Mouse (Mus musculus) retina, postnatal 7 days (tissue): ENCODE measurements around the gene 2610507B11Rik.
A peak's percentile ranks its signal among the peaks of the same experiment; 100 is the strongest.
"Not testable (repeated sequence)": the region's sequence is repeated elsewhere in the genome, so short reads cannot be mapped to it uniquely, and the experiment has no call there.

ENCODE experiments used
- DNase-seq: peaks from one replicate; pipeline ENCODE4 v3.0.0-alpha.2; 2012; ENCODE audit warnings: low read depth, low spot score

Gene 2610507B11Rik

GRCm38 (mm10) chr11:78261380-78262352, at the start of gene 2610507B11Rik:
Gene 2610507B11Rik (plus strand): TSS chr11:78261752.
- DNase-seq = peak; percentile 93

- no peak for DNase-seq
Measured at GRCm38 (mm10) chr11:78213086-78213817, 48.3 kb upstream of the 2610507B11Rik start.

GRCm38 (mm10) chr11:78215709-78216317, 45.7 kb upstream of the 2610507B11Rik start:
- no peak for DNase-seq

GRCm38 (mm10) chr11:78223586-78223985, 38.0 kb upstream of the 2610507B11Rik start:
- DNase-seq = no peak

GRCm38 (mm10) chr11:78231518-78231917, 30.0 kb upstream of the 2610507B11Rik start:
- DNase-seq = no peak

- no peak for DNase-seq
Measured at GRCm38 (mm10) chr11:78240193-78240857, 21.2 kb upstream of the 2610507B11Rik start.

GRCm38 (mm10) chr11:78245261-78245626, 16.3 kb upstream of the 2610507B11Rik start:
- no peak for DNase-seq

GRCm38 (mm10) chr11:78245627-78246317, 15.8 kb upstream of the 2610507B11Rik start, which contains the start of the genes Sdf2 and Supt6:
Gene Sdf2 (plus strand): TSS chr11:78245746.
Gene Supt6 (minus strand): TSS chr11:78245987.
- peak; percentile 90 for DNase-seq

- no peak for DNase-seq
Measured at GRCm38 (mm10) chr11:78246318-78247011, 15.1 kb upstream of the 2610507B11Rik start.

GRCm38 (mm10) chr11:78247012-78247348, 14.6 kb upstream of the 2610507B11Rik start:
- DNase-seq = no peak

GRCm38 (mm10) chr11:78247727-78248140, 13.8 kb upstream of the 2610507B11Rik start:
- DNase-seq = no peak

GRCm38 (mm10) chr11:78256618-78257017, 4.9 kb upstream of the 2610507B11Rik start:
- no peak for DNase-seq

- no peak for DNase-seq
Measured at GRCm38 (mm10) chr11:78260489-78261258, 878 bp upstream of the 2610507B11Rik start.

- no peak for DNase-seq
Measured at GRCm38 (mm10) chr11:78262550-78262949, 998 bp downstream of the 2610507B11Rik start.

- no peak for DNase-seq
Measured at GRCm38 (mm10) chr11:78265571-78265970, 4.0 kb downstream of the 2610507B11Rik start.

- no peak for DNase-seq
Measured at GRCm38 (mm10) chr11:78271986-78272385, 10.4 kb downstream of the 2610507B11Rik start.

GRCm38 (mm10) chr11:78275596-78275995, 14.0 kb downstream of the 2610507B11Rik start:
- DNase-seq = no peak

- not testable (repeated sequence) for DNase-seq
Measured at GRCm38 (mm10) chr11:78276169-78276568, 14.6 kb downstream of the 2610507B11Rik start.

- no peak for DNase-seq
Measured at GRCm38 (mm10) chr11:78278853-78279252, 17.3 kb downstream of the 2610507B11Rik start.
